Mouse (Mus musculus) cortical plate, adult 2 months (tissue): ENCODE data around the gene Reps2.

ENCODE experiments used
- CTCF ChIP-seq: fragments of 200-500 bp; IDR thresholded peaks from 2 replicates; pipeline ENCODE4 v1.5.1; 2011; ENCODE audit warnings: mild to moderate bottlenecking, control low read depth, low read length; ENCODE audit not compliant: insufficient read depth; ENCODE audit errors: extremely low read depth
- POLR2A ChIP-seq: fragments of 200-500 bp; IDR thresholded peaks from 2 replicates; pipeline ENCODE4 v1.6.1; 2011; ENCODE audit warnings: mild to moderate bottlenecking, low read length, control low read depth; ENCODE audit not compliant: insufficient read depth; ENCODE audit errors: extremely low read depth

DNA sequence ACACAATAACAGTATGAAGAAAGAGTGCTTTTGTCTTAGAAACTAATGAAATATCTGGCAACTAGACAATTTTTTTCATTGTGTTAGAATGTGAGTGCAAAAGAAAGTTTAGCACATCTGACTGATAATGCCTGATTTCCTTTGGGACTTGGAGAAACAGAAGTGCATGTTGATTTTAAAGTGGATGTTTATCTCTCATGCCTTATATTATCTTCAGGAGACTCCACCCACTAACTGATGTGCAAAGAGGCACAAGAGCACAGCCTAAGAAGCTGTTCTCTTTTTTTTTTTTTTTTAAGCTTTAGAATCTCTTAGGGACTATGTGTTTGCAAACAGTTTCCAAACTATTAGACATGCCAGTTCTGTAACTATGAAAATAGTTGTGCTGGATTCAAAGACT, 7.7 kb upstream of the Reps2 start:
- TF ChIP-seq CTCF (no peak), POLR2A (no peak)
